8 mouse cellular contexts compared by ENCODE assay signal in genomic region chr11:79224562-79225280, GRCm38 (mm10). TPM values are rescaled to one million over a fixed set of nuclear protein-coding genes. Genes with fewer than 3 reads are reported as not detected.
A peak's percentile ranks its signal among the peaks of the same experiment; 100 is the strongest.
DNase-seq lines count a peak whose midpoint lies in the region; ATAC-seq and TF ChIP-seq lines count a peak whose summit lies in the region.

No protein-coding gene starts in this region.

- H3K27ac ChIP-seq in forebrain, embryonic 14.5 days (ENCODE audit: low read depth, low read length), result no peak overlapping the region
- peak overlapping the region; percentile 77 for H3K27ac ChIP-seq in layer of hippocampus, adult 2 months
- peak overlapping the region; percentile 59; the same call in 1 of the 2 replicates for H3K27ac ChIP-seq in lung, embryonic 14.5 days (ENCODE audit: low read depth)

- intact Hi-C loops in heart, postnatal 14 days (cut with DNase I), result loop anchor here (1.0 to 2.0 kb wide), 3 partner anchors 30 to 174 kb away; partner anchors contain the start of gene Wsb1

- H3K9me3 ChIP-seq in forebrain, embryonic 14.5 days (replicated peaks; ENCODE audit: control insufficient read depth, low read length), result no peaks in the 10 kb centered on the region
- no peaks in the 10 kb centered on the region for H3K9me3 ChIP-seq in lung, embryonic 14.5 days (ENCODE audit: low read depth, low read length)

- H3K4me2 ChIP-seq in forebrain, embryonic 14.5 days (ENCODE audit: low read length), result no peak overlapping the region
- H3K4me2 ChIP-seq in lung, embryonic 14.5 days, result peak overlapping the region; percentile 5; the same call in 1 of the 2 replicates

- DNase-seq in ES-CJ7 (ENCODE audit: low read depth, low spot score), result peak; percentile 89
- DNase-seq in forebrain, embryonic 14.5 days (ENCODE audit: low spot score), result peak; percentile 84
- peak; percentile 92 to 96 for DNase-seq in heart, postnatal 14 days
- DNase-seq in layer of hippocampus, adult 2 months (ENCODE audit: low spot score in 2 of 2), result peak; percentile 77 to 84
- peak; percentile 95 for DNase-seq in lung, embryonic 14.5 days
- DNase-seq in thymus, adult 18-20 months, result peak; percentile 53 to 55

- peak; percentile 87 for ATAC-seq in cerebellum, adult (ENCODE audit: insufficient number of reproducible peaks, low FRiP score, low TSS enrichment)
- peak; percentile 48; the same call in 1 of the 2 replicates for ATAC-seq in forebrain, embryonic 14.5 days
- ATAC-seq in lung, embryonic 14.5 days (ENCODE audit: insufficient read depth), result peak; percentile 79
- ATAC-seq in neutrophil, adult 5-6 weeks (ENCODE audit: extremely low read depth, insufficient number of reproducible peaks, low FRiP score, poor library complexity, severe bottlenecking), result peak; percentile 82

- H3K36me3 ChIP-seq in forebrain, embryonic 14.5 days (ENCODE audit: control insufficient read depth, insufficient read depth, low read length), result no peaks in the 10 kb centered on the region
- no peaks in the 10 kb centered on the region for H3K36me3 ChIP-seq in lung, embryonic 14.5 days (ENCODE audit: insufficient read depth)

- H3K27me3 ChIP-seq in forebrain, embryonic 14.5 days (replicated peaks; ENCODE audit: control insufficient read depth, insufficient read depth, low read length), result no peaks in the 10 kb centered on the region
- H3K27me3 ChIP-seq in lung, embryonic 14.5 days (ENCODE audit: insufficient read depth, low read length), result no peaks in the 10 kb centered on the region

- TF ChIP-seq CTCF in layer of hippocampus, adult 2 months (conservative IDR thresholded peaks at IDR 0.05), result peak; percentile 96
- peak; percentile 99 for TF ChIP-seq CTCF in lung, embryonic 14.5 days (IDR thresholded peaks at IDR 0.05; ENCODE audit: low read depth)

- no peak overlapping the region for H3K4me3 ChIP-seq in forebrain, embryonic 14.5 days (ENCODE audit: low read depth, low read length)
- no peak overlapping the region for H3K4me3 ChIP-seq in layer of hippocampus, adult 2 months
- H3K4me3 ChIP-seq in lung, embryonic 14.5 days (ENCODE audit: low read depth, low read length), result no peak overlapping the region

- H3K9ac ChIP-seq in forebrain, embryonic 14.5 days (ENCODE audit: low read length), result no peak overlapping the region
- peak overlapping the region; percentile 4; the same call in 1 of the 2 replicates for H3K9ac ChIP-seq in lung, embryonic 14.5 days

- no peaks in the 10 kb centered on the region for H3K4me1 ChIP-seq in forebrain, embryonic 14.5 days (ENCODE audit: control insufficient read depth, insufficient read depth, low read length)
- H3K4me1 ChIP-seq in lung, embryonic 14.5 days (ENCODE audit: insufficient read depth), result peaks cover 3% of the 10 kb centered on the region; the same call in 1 of the 2 replicates

- 44% methylated on average over 18 of the region's 18 CpGs for WGBS in forebrain, embryonic 14.5 days
- WGBS in lung, embryonic 14.5 days, result 24% methylated on average over 18 of the region's 18 CpGs

RNA-seq across cellular contexts. Expression of gene Wsb1, which starts 29.8 kb away (rescaled TPM):
- 498 and 501 TPM in 2 replicates for polyA plus RNA-seq in forebrain, embryonic 14.5 days (2014; fragmentation: Nextera tagmentation; extraction: Ambion mirVana)
- 10 to 100 TPM; 25.3 to 27.7 TPM for total RNA-seq in heart, postnatal 14 days (2021)
- 100 to 1,000 TPM in 1 of 2 experiments, 10 to 100 TPM in 1; 83.0 to 101 TPM for total RNA-seq in layer of hippocampus, adult 2 months (2021)
- polyA plus RNA-seq in lung, embryonic 14.5 days (2014; fragmentation: Nextera tagmentation; extraction: Ambion mirVana), result 266 and 274 TPM in 2 replicates
- 202 and 207 TPM in 2 replicates for total RNA-seq in neutrophil, adult 5-6 weeks (2017)
